Mouse (Mus musculus) testis, postnatal 10 days (tissue): ENCODE data around the gene Speer4e.
"Not testable (repeated sequence)": the region's sequence is repeated elsewhere in the genome, so short reads cannot be mapped to it uniquely, and the experiment has no call there.

Experiments used
- DNase-seq: peaks from one replicate; pipeline ENCODE4 v3.0.0; 2021; ENCODE audit warnings: low spot score

Speer4e gene

GRCm38 (mm10) chr5:14938329-14938728 is at the start of gene Speer4e:
Speer4e (minus strand) TSS chr5:14938429.
- DNase-seq = not testable (repeated sequence)

GRCm38 (mm10) chr5:14986649-14987387 is 48.6 kb upstream of the Speer4e start:
- DNase-seq = not testable (repeated sequence)

GRCm38 (mm10) chr5:14978835-14979234 is 40.6 kb upstream of the Speer4e start, which contains the start of gene Gm10354:
Gm10354 (minus strand) TSS chr5:14978935.
- DNase-seq = not testable (repeated sequence)

- not testable (repeated sequence) for DNase-seq
These were observed 39.1 kb upstream of the Speer4e start for GRCm38 (mm10) chr5:14977368-14977767.

GRCm38 (mm10) chr5:14975294-14975693 is 37.1 kb upstream of the Speer4e start:
- DNase-seq = not testable (repeated sequence)

- not testable (repeated sequence) for DNase-seq
These were observed 34.6 kb upstream of the Speer4e start for GRCm38 (mm10) chr5:14972841-14973240.

GRCm38 (mm10) chr5:14963821-14964220 is 25.6 kb upstream of the Speer4e start:
- DNase-seq = not testable (repeated sequence)

- not testable (repeated sequence) for DNase-seq
These were observed 23.3 kb upstream of the Speer4e start for GRCm38 (mm10) chr5:14961502-14961901.

GRCm38 (mm10) chr5:14955928-14956706 is 17.9 kb upstream of the Speer4e start:
- not testable (repeated sequence) for DNase-seq

GRCm38 (mm10) chr5:14953587-14953986 is 15.4 kb upstream of the Speer4e start:
- not testable (repeated sequence) for DNase-seq

- not testable (repeated sequence) for DNase-seq
These were observed 14.5 kb upstream of the Speer4e start for GRCm38 (mm10) chr5:14952749-14953148.

- DNase-seq = not testable (repeated sequence)
These were observed 13.6 kb upstream of the Speer4e start for GRCm38 (mm10) chr5:14951822-14952221.

- DNase-seq = not testable (repeated sequence)
These were observed 9.4 kb upstream of the Speer4e start for GRCm38 (mm10) chr5:14947482-14948198.

- DNase-seq = not testable (repeated sequence)
These were observed 7.3 kb upstream of the Speer4e start for GRCm38 (mm10) chr5:14945524-14945923.

- DNase-seq = not testable (repeated sequence)
These were observed 2.8 kb upstream of the Speer4e start for GRCm38 (mm10) chr5:14941043-14941442.

GRCm38 (mm10) chr5:14933721-14934120 is 4.5 kb downstream of the Speer4e start:
- DNase-seq = not testable (repeated sequence)

- DNase-seq = not testable (repeated sequence)
These were observed 11.2 kb downstream of the Speer4e start for GRCm38 (mm10) chr5:14927047-14927446.

GRCm38 (mm10) chr5:14914799-14915198 is 23.4 kb downstream of the Speer4e start, which contains the start of gene Gm9758:
Gm9758 (minus strand) TSS chr5:14914899.
- not testable (repeated sequence) for DNase-seq

GRCm38 (mm10) chr5:14914361-14914760 is 23.9 kb downstream of the Speer4e start:
- DNase-seq = not testable (repeated sequence)

GRCm38 (mm10) chr5:14903539-14903938 is 34.7 kb downstream of the Speer4e start:
- DNase-seq = not testable (repeated sequence)

- DNase-seq = no peak
These were observed 46.0 kb downstream of the Speer4e start for GRCm38 (mm10) chr5:14892242-14892641.

GRCm38 (mm10) chr5:14885291-14885690 is 52.9 kb downstream of the Speer4e start:
- not testable (repeated sequence) for DNase-seq
